Mouse (Mus musculus): ENCODE measurements around the gene Mob3c. TPM values are rescaled to one million over a fixed set of nuclear protein-coding genes. Genes with fewer than 3 reads are reported as not detected.

Gene Mob3c
- polyA plus RNA-seq, 1 experiment from 2014 or later, result 6.0 TPM

DNA sequence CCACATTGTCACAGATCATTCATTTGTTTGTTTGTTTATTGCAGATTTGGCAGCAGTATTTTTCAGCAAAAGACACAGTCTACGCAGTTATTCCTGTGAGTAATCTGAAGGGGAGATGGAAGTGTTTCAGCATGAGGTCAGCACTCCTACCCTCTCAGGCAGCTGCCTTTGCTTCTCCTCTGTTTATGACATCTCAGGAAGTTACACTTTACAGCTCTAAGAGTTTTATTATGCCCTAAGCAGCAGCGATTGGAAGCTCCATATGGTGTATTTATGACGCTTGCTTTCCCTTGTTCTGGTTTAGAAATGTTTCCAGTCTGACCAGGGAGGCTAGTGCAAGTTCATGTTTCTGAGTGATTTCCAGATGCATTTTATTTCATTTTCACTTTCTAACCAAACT lies 32.5 kb upstream of the Mob3c start:
- Histone ChIP-seq H3K27ac (replicated peaks; ENCODE audit: low read depth, low read length) (0 out of 2 replicates have a peak overlapping the region, but pooled peaks have one; percentile 14), H3K9me3 (ENCODE audit: control insufficient read depth, low read length) (no peaks in the 10 kb centered on the region), H3K4me1 (ENCODE audit: control insufficient read depth, insufficient read depth, low read length) (no peaks in the 10 kb centered on the region), H3K4me3 (ENCODE audit: low read depth, low read length) (no peak overlapping the region), H3K36me3 (ENCODE audit: control insufficient read depth, insufficient read depth, low read length) (peaks cover 3% of the 10 kb centered on the region; the same call in 1 of the 2 replicates), H3K9ac (ENCODE audit: low read length) (no peak overlapping the region), H3K27me3 (ENCODE audit: control insufficient read depth, insufficient read depth, low read length) (no peaks in the 10 kb centered on the region), H3K4me2 (ENCODE audit: low read depth, severe bottlenecking) (no peak overlapping the region)
- 21% methylated on average over 3 of the region's 3 CpGs for WGBS
- DNase-seq (ENCODE audit: low spot score), result no peak
- ATAC-seq (ENCODE audit: insufficient number of reproducible peaks, low FRiP score, low TSS enrichment, low read depth), result peak; percentile 39; the same call in 1 of the 2 replicates

DNA sequence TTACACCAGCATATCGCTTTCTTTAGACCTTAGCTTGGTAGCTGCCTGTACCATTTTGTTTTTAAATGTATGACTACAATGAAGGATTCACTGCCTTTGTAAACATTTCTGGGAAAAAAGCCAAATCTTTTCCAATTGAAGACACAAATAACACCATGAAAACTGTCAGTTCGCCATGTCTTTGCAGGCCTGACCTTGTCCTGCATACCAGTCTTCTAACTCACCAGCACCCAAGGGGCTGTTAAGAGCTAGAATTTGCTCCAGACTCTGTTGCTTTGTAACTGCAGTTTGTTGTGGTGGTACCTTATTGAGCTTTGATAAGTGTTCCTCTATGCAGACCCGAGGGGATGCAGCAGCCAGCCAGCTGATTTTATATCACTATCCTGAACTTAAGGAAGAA lies 27.9 kb upstream of the Mob3c start:
- Histone ChIP-seq H3K36me3 (ENCODE audit: control insufficient read depth, insufficient read depth, low read length) (peaks cover 3% of the 10 kb centered on the region; the same call in 1 of the 2 replicates), H3K4me3 (ENCODE audit: low read depth, low read length) (no peak overlapping the region), H3K9ac (ENCODE audit: low read length) (no peak overlapping the region), H3K4me2 (ENCODE audit: low read depth, severe bottlenecking) (no peak overlapping the region), H3K27me3 (ENCODE audit: control insufficient read depth, insufficient read depth, low read length) (no peaks in the 10 kb centered on the region), H3K4me1 (ENCODE audit: control insufficient read depth, insufficient read depth, low read length) (no peaks in the 10 kb centered on the region), H3K9me3 (ENCODE audit: control insufficient read depth, low read length) (no peaks in the 10 kb centered on the region), H3K27ac (replicated peaks; ENCODE audit: low read depth, low read length) (no peak overlapping the region)
- no peak for DNase-seq (ENCODE audit: low spot score)
- ATAC-seq (ENCODE audit: insufficient number of reproducible peaks, low FRiP score, low TSS enrichment, low read depth), result no peak
- 95% methylated on average over 3 of the region's 3 CpGs for whole genome bisulfite sequencing

DNA sequence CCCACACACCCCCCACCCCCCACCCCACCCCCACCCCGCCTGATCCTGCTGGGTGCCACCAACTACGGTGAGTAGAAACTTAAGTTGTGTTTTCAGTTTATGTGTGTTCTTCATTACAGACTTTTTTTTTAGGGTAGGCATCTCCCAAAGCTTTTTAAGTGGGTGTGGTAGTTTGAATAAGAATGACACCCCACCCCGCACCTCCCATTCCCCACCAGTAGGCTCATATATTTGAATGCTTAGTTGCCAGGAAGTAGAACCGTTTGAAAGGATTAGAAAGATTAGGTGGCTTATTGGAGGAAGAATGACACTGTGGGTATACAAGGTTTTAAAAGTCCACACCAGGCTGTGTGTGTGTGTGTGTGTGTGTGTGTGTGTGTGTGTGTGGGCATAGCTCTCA lies 15.6 kb upstream of the Mob3c start:
- Histone ChIP-seq H3K27me3 (ENCODE audit: control insufficient read depth, insufficient read depth, low read length) (no peaks in the 10 kb centered on the region), H3K27ac (replicated peaks; ENCODE audit: low read depth, low read length) (no peak overlapping the region), H3K4me2 (ENCODE audit: low read depth, severe bottlenecking) (no peak overlapping the region), H3K9me3 (ENCODE audit: control insufficient read depth, low read length) (no peaks in the 10 kb centered on the region), H3K9ac (ENCODE audit: low read length) (no peak overlapping the region), H3K36me3 (ENCODE audit: control insufficient read depth, insufficient read depth, low read length) (no peaks in the 10 kb centered on the region; the same call in 1 of the 2 replicates), H3K4me1 (ENCODE audit: control insufficient read depth, insufficient read depth, low read length) (no peaks in the 10 kb centered on the region), H3K4me3 (ENCODE audit: low read depth, low read length) (no peak overlapping the region)
- ATAC-seq (ENCODE audit: insufficient number of reproducible peaks, low FRiP score, low TSS enrichment, low read depth), result no peak
- WGBS, result 78% methylated on average over 4 of the region's 4 CpGs
- DNase-seq (ENCODE audit: low spot score), result no peak

DNA sequence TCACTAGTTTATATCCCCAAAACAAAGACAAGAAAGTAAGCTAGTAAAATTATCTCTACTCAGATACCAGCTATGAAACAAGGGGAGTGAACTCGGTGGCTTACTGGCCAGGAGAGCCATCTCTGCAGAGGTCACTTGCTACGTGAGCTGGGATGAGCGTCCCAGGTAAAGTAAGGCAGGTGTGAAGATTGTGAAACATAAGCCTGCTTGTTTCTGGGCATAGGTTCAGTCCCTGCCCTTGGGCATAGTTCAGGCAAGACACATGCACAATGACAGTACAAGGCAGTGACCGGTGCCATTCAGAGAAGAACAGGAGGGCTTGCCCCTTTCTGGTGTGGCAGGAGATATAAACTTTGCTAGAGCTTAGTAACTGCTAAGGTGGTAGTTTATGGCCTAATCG lies 12.3 kb upstream of the Mob3c start:
- WGBS, result 89% methylated on average over 5 of the region's 5 CpGs
- no peak overlapping the region for H3K9ac ChIP-seq (ENCODE audit: low read length)
- DNase-seq (ENCODE audit: low spot score), result no peak
- H3K27me3 ChIP-seq (ENCODE audit: control insufficient read depth, insufficient read depth, low read length), result no peaks in the 10 kb centered on the region
- no peaks in the 10 kb centered on the region for H3K4me1 ChIP-seq (ENCODE audit: control insufficient read depth, insufficient read depth, low read length)
- no peaks in the 10 kb centered on the region for H3K9me3 ChIP-seq (ENCODE audit: control insufficient read depth, low read length)
- H3K27ac ChIP-seq (replicated peaks; ENCODE audit: low read depth, low read length), result no peak overlapping the region
- no peak overlapping the region for H3K4me3 ChIP-seq (ENCODE audit: low read depth, low read length)
- no peak overlapping the region for H3K4me2 ChIP-seq (ENCODE audit: low read depth, severe bottlenecking)
- no peak for ATAC-seq (ENCODE audit: insufficient number of reproducible peaks, low FRiP score, low TSS enrichment, low read depth)
- H3K36me3 ChIP-seq (ENCODE audit: control insufficient read depth, insufficient read depth, low read length), result no peaks in the 10 kb centered on the region; the same call in 1 of the 2 replicates

DNA sequence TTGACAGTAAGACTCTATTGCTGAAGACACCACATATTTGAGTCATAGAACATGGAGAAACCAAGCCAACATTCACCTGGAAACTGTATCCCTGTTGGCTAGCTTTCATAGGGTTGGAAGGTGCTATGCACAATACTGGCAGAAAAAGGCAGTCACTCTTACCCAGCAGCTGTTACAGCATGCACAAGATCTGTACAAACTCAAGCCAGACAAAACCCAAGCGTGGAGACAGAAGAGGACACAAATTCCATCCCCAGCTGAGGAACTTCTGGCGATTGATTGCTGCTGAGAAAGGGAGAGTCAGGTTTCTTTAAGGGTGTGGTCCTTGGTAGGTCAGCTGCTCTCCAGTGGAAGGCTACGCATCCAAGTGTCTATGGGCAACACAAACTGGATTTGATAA lies 7.7 kb upstream of the Mob3c start:
- no peak for ATAC-seq (ENCODE audit: insufficient number of reproducible peaks, low FRiP score, low TSS enrichment, low read depth)
- H3K9ac ChIP-seq (ENCODE audit: low read length), result no peak overlapping the region
- no peaks in the 10 kb centered on the region for H3K27me3 ChIP-seq (ENCODE audit: control insufficient read depth, insufficient read depth, low read length)
- no peak overlapping the region for H3K4me2 ChIP-seq (ENCODE audit: low read depth, severe bottlenecking)
- 71% methylated on average over 3 of the region's 3 CpGs for WGBS
- no peak overlapping the region for H3K27ac ChIP-seq (replicated peaks; ENCODE audit: low read depth, low read length)
- no peak for DNase-seq (ENCODE audit: low spot score)
- H3K4me1 ChIP-seq (ENCODE audit: control insufficient read depth, insufficient read depth, low read length), result no peaks in the 10 kb centered on the region
- H3K36me3 ChIP-seq (ENCODE audit: control insufficient read depth, insufficient read depth, low read length), result no peaks in the 10 kb centered on the region
- no peak overlapping the region for H3K4me3 ChIP-seq (ENCODE audit: low read depth, low read length)
- no peaks in the 10 kb centered on the region for H3K9me3 ChIP-seq (ENCODE audit: control insufficient read depth, low read length)

DNA sequence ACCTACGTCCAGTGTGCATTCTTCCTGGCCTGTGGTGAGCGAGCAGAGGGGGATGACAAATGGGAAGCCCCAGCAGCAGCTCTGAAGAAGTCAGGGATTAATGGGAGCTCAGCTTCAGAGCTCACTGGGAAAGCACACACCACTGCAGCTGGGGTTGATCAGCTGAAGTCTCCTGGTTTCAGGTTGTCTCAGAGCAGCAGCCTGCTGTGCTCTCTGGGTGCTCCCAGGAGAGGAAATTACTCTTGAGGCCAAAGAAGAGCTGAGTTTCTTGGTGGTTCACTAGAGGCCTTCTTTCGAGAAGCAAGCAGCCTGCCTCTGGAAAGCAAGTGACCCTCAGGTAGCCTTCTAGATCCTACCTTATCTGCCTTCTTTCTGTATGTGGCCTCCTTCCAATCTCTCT lies 6.9 kb upstream of the Mob3c start:
- WGBS, result 72% methylated on average over 3 of the region's 3 CpGs
- Histone ChIP-seq H3K36me3 (ENCODE audit: control insufficient read depth, insufficient read depth, low read length) (no peaks in the 10 kb centered on the region), H3K27me3 (ENCODE audit: control insufficient read depth, insufficient read depth, low read length) (no peaks in the 10 kb centered on the region), H3K4me2 (ENCODE audit: low read depth, severe bottlenecking) (no peak overlapping the region), H3K4me3 (ENCODE audit: low read depth, low read length) (no peak overlapping the region), H3K27ac (replicated peaks; ENCODE audit: low read depth, low read length) (no peak overlapping the region), H3K4me1 (ENCODE audit: control insufficient read depth, insufficient read depth, low read length) (no peaks in the 10 kb centered on the region), H3K9ac (ENCODE audit: low read length) (no peak overlapping the region), H3K9me3 (ENCODE audit: control insufficient read depth, low read length) (no peaks in the 10 kb centered on the region)
- ATAC-seq (ENCODE audit: insufficient number of reproducible peaks, low FRiP score, low TSS enrichment, low read depth), result no peak
- DNase-seq (ENCODE audit: low spot score), result no peak

DNA sequence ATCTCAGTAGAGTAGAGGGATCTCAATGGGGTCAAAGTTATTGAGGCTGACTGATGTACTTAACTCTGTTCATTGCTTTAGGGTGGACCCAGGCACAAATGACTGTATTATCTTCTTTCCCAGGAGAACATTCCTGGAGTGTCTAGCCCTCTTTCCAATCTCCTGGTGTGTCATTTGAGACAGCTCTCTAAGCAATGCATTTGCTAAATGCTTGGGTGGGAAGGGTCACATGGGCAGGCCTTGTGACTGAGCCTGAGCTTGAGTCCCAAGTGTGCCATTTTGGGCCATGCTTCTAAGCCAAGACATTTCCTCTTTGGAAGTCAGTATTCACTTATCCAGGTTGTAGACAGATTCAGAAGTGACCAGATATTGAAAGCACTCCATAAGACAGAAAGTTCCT lies 6.5 kb upstream of the Mob3c start:
- no peak overlapping the region for H3K4me2 ChIP-seq (ENCODE audit: low read depth, severe bottlenecking)
- H3K27ac ChIP-seq (replicated peaks; ENCODE audit: low read depth, low read length), result no peak overlapping the region
- H3K4me1 ChIP-seq (ENCODE audit: control insufficient read depth, insufficient read depth, low read length), result no peaks in the 10 kb centered on the region
- no peaks in the 10 kb centered on the region for H3K36me3 ChIP-seq (ENCODE audit: control insufficient read depth, insufficient read depth, low read length)
- no peak overlapping the region for H3K4me3 ChIP-seq (ENCODE audit: low read depth, low read length)
- DNase-seq (ENCODE audit: low spot score) (no peak), ATAC-seq (ENCODE audit: insufficient number of reproducible peaks, low FRiP score, low TSS enrichment, low read depth) (no peak)
- no peaks in the 10 kb centered on the region for H3K27me3 ChIP-seq (ENCODE audit: control insufficient read depth, insufficient read depth, low read length)
- no peaks in the 10 kb centered on the region for H3K9me3 ChIP-seq (ENCODE audit: control insufficient read depth, low read length)
- H3K9ac ChIP-seq (ENCODE audit: low read length), result no peak overlapping the region

DNA sequence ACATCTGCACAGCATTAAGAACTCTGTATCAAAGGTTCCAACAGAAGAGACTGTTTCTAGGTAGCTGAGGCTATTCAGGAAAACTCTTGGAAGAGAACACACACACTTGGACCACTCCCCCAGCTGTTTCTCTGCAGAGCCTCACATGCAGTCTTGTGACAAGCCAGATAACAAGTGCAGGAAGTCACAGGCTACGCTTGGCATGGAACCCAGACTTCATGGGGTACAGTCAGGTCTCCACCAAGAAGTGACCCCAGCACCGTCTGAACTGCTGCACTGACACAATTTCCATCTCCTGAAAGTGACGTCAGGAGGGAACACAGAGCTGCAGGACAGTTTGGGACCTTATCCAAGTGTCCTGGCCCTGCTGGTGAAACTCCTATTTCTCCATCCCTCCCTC lies 6.0 kb upstream of the Mob3c start:
- no peaks in the 10 kb centered on the region for H3K9me3 ChIP-seq (ENCODE audit: control insufficient read depth, low read length)
- H3K9ac ChIP-seq (ENCODE audit: low read length), result no peak overlapping the region
- no peak for ATAC-seq (ENCODE audit: insufficient number of reproducible peaks, low FRiP score, low TSS enrichment, low read depth)
- H3K4me2 ChIP-seq (ENCODE audit: low read depth, severe bottlenecking), result no peak overlapping the region
- H3K27me3 ChIP-seq (ENCODE audit: control insufficient read depth, insufficient read depth, low read length), result no peaks in the 10 kb centered on the region
- H3K36me3 ChIP-seq (ENCODE audit: control insufficient read depth, insufficient read depth, low read length), result no peaks in the 10 kb centered on the region
- H3K4me1 ChIP-seq (ENCODE audit: control insufficient read depth, insufficient read depth, low read length), result no peaks in the 10 kb centered on the region
- no peak for DNase-seq (ENCODE audit: low spot score)
- H3K27ac ChIP-seq (replicated peaks; ENCODE audit: low read depth, low read length), result no peak overlapping the region
- WGBS, result 84% methylated on average over 3 of the region's 3 CpGs
- no peak overlapping the region for H3K4me3 ChIP-seq (ENCODE audit: low read depth, low read length)

DNA sequence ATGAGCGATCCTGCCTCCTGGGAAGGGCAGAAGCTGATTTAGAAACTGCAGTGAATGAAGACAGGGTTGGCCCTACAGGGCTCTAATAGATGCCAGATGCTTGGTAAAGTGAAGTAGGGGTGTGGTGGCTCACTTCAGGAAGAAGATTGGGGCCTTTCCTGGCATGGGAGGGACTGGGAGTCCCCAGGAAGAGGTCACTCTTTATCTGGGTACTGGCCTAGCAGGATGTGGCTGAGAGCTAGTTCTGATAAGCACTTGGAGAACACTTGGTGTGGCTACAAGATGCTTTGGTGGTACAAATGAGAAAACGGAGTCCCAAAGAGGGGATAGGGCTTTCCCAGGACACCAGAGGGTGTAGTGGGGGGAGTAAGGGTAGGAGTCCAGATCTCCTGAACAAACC lies 3.7 kb upstream of the Mob3c start:
- Histone ChIP-seq H3K27me3 (ENCODE audit: control insufficient read depth, insufficient read depth, low read length) (no peaks in the 10 kb centered on the region), H3K4me3 (ENCODE audit: low read depth, low read length) (no peak overlapping the region), H3K9me3 (ENCODE audit: control insufficient read depth, low read length) (no peaks in the 10 kb centered on the region), H3K9ac (ENCODE audit: low read length) (no peak overlapping the region), H3K4me1 (ENCODE audit: control insufficient read depth, insufficient read depth, low read length) (no peaks in the 10 kb centered on the region), H3K27ac (replicated peaks; ENCODE audit: low read depth, low read length) (no peak overlapping the region), H3K36me3 (ENCODE audit: control insufficient read depth, insufficient read depth, low read length) (no peaks in the 10 kb centered on the region), H3K4me2 (ENCODE audit: low read depth, severe bottlenecking) (no peak overlapping the region)
- WGBS, result 57% methylated on average over 2 of the region's 2 CpGs
- ATAC-seq (ENCODE audit: insufficient number of reproducible peaks, low FRiP score, low TSS enrichment, low read depth) (no peak), DNase-seq (ENCODE audit: low spot score) (no peak)
